Mouse (Mus musculus) G1E (cell line): Measurements from ENCODE around the gene C530008M17Rik.

ENCODE experiments used
- CTCF ChIP-seq: IDR thresholded peaks from 2 replicates; pipeline ENCODE4 v1.5.1; 2012; ENCODE audit warnings: low read depth, low read length, inconsistent platforms, mixed read lengths
- GATA1 ChIP-seq: IDR thresholded peaks from 2 replicates; pipeline ENCODE4 v1.6.1; 2012; ENCODE audit warnings: borderline replicate concordance, low read length, inconsistent platforms, mixed read lengths
- POLR2AphosphoS5 ChIP-seq: IDR thresholded peaks from 2 replicates; pipeline ENCODE4 v1.6.1; 2012; ENCODE audit warnings: low read depth, low read length, inconsistent platforms; ENCODE audit not compliant: insufficient replicate concordance

DNA sequence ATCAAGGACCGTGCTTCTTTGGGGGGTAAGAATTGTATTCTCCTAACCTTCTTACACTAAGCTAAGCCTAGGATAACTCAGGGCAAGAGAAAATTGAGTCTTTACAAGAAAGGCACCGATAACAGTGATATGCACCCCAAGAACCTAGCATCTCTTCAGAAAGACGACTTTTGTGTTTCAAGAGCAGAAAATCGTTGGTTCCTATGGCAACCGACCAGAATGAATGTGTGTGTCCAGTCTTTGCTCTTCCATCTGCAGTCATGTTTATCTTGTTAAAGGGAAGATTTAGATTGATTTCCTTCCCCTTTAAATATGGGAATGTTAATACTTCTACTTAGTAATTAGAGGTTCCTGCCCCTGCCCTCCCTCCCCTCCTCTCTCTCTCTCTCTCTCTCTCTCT, 27.1 kb downstream of the C530008M17Rik start:
- TF ChIP-seq CTCF, result no peak
- no peak for TF ChIP-seq POLR2AphosphoS5
- TF ChIP-seq GATA1, result no peak
